ENCODE assay signal across 8 mouse cellular contexts in the genomic region with DNA sequence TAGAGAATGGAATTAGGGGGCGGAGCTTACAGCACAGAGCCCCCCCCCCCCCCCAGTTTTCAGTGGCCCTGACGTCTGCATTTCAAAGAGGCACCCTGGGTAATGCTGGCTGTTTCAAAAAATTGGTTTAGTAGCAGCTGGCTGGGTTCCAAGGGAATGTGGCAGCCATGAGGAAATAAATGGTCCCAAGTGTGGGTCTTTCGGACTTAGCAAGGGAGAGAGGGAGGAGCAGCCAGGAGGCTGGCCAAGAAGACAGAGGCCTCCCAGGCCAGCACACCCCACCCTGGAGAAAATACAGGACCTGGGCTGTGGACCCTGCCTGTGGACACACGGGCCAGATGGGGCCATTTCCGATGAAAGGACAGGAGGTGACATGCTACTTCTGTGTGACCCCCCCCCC.
DNase-seq lines count a peak whose midpoint lies in the region; ATAC-seq lines count a peak whose summit lies in the region.

No protein-coding gene starts in this region.

- H3K27me3 ChIP-seq in heart, embryonic 15.5 days: no peaks in the 10 kb centered on the region
- no peaks in the 10 kb centered on the region; the same call in 1 of the 2 replicates for H3K27me3 ChIP-seq in embryonic facial prominence, embryonic 10.5 days (replicated peaks; ENCODE audit: low read depth, poor library complexity, severe bottlenecking)
- H3K27me3 ChIP-seq in hindbrain, embryonic 12.5 days: no peaks in the 10 kb centered on the region
- H3K27me3 ChIP-seq in liver, embryonic 11.5 days (replicated peaks; ENCODE audit: control insufficient read depth, insufficient read depth, low read length): no peaks in the 10 kb centered on the region; the same call in 1 of the 2 replicates

- H3K9ac ChIP-seq in heart, embryonic 15.5 days: no peak overlapping the region
- no peak overlapping the region for H3K9ac ChIP-seq in hindbrain, embryonic 12.5 days
- H3K9ac ChIP-seq in liver, embryonic 11.5 days (ENCODE audit: low read depth, low read length): no peak overlapping the region

- H3K4me3 ChIP-seq in heart, embryonic 15.5 days: no peak overlapping the region
- no peak overlapping the region for H3K4me3 ChIP-seq in embryonic facial prominence, embryonic 10.5 days
- H3K4me3 ChIP-seq in hindbrain, embryonic 12.5 days: no peak overlapping the region
- H3K4me3 ChIP-seq in liver, embryonic 11.5 days (ENCODE audit: low read depth, low read length): no peak overlapping the region

- no peaks in the 10 kb centered on the region for H3K9me3 ChIP-seq in heart, embryonic 15.5 days (replicated peaks)
- H3K9me3 ChIP-seq in embryonic facial prominence, embryonic 10.5 days: no peaks in the 10 kb centered on the region
- no peaks in the 10 kb centered on the region for H3K9me3 ChIP-seq in hindbrain, embryonic 12.5 days (replicated peaks)
- no peaks in the 10 kb centered on the region for H3K9me3 ChIP-seq in liver, embryonic 11.5 days (ENCODE audit: control insufficient read depth, low read length)

- WGBS in heart, embryonic 15.5 days: 25% methylated on average over 5 of the region's 5 CpGs
- 48% methylated on average over 5 of the region's 5 CpGs for WGBS in embryonic facial prominence, embryonic 10.5 days
- 24% methylated on average over 5 of the region's 5 CpGs for WGBS in hindbrain, embryonic 12.5 days
- 33% methylated on average over 5 of the region's 5 CpGs for WGBS in liver, embryonic 11.5 days

- no peak overlapping the region for H3K27ac ChIP-seq in heart, embryonic 15.5 days
- peak overlapping the region; percentile 15; the same call in 1 of the 2 replicates for H3K27ac ChIP-seq in embryonic facial prominence, embryonic 10.5 days (replicated peaks)
- peak overlapping the region; percentile 64 for H3K27ac ChIP-seq in hindbrain, embryonic 12.5 days
- H3K27ac ChIP-seq in liver, embryonic 11.5 days (ENCODE audit: low read depth, low read length): no peak overlapping the region

- peaks cover 11% of the 10 kb centered on the region for H3K4me1 ChIP-seq in heart, embryonic 15.5 days (replicated peaks)
- H3K4me1 ChIP-seq in embryonic facial prominence, embryonic 10.5 days: peaks cover 15% of the 10 kb centered on the region
- H3K4me1 ChIP-seq in hindbrain, embryonic 12.5 days: peaks cover 13% of the 10 kb centered on the region
- peaks cover 4% of the 10 kb centered on the region; the same call in 1 of the 2 replicates for H3K4me1 ChIP-seq in liver, embryonic 11.5 days (replicated peaks; ENCODE audit: control insufficient read depth, insufficient read depth, low read length)

- no peak for DNase-seq in heart, postnatal 25 days (ENCODE audit: low spot score)
- no peak for DNase-seq in embryonic facial prominence, embryonic 10.5 days (ENCODE audit: low spot score)
- peak; percentile 12 for DNase-seq in lung, postnatal 25 days (ENCODE audit: low spot score)
- DNase-seq in spleen, postnatal 4 days (ENCODE audit: low spot score in 2 of 2): no peak
- no peak for DNase-seq in spleen, adult 12 weeks (ENCODE audit: low spot score)
- no peak for DNase-seq in liver, embryonic 11.5 days (ENCODE audit: low spot score)

- intact Hi-C loops in heart, postnatal 25 days (cut with DNase I): no loop called here

- 0 out of 2 replicates have a peak, but pooled peaks have one; percentile 21 for ATAC-seq in heart, embryonic 15.5 days (replicated peaks; ENCODE audit: insufficient number of reproducible peaks, insufficient read depth, low FRiP score, low read depth)
- 0 out of 2 replicates have a peak, but pooled peaks have one; percentile 7 for ATAC-seq in hindbrain, embryonic 12.5 days (ENCODE audit: low FRiP score)
- ATAC-seq in liver, embryonic 11.5 days (replicated peaks; ENCODE audit: low FRiP score): no peak

- 0 out of 2 replicates have a peak overlapping the region, but pooled peaks have one; percentile 3 for H3K4me2 ChIP-seq in heart, embryonic 15.5 days
- H3K4me2 ChIP-seq in hindbrain, embryonic 12.5 days (replicated peaks): no peak overlapping the region
- H3K4me2 ChIP-seq in liver, embryonic 11.5 days: no peak overlapping the region

- no peaks in the 10 kb centered on the region for H3K36me3 ChIP-seq in heart, embryonic 15.5 days
- H3K36me3 ChIP-seq in embryonic facial prominence, embryonic 10.5 days (replicated peaks): peaks cover 9% of the 10 kb centered on the region
- H3K36me3 ChIP-seq in hindbrain, embryonic 12.5 days: peaks cover 47% of the 10 kb centered on the region
- no peaks in the 10 kb centered on the region for H3K36me3 ChIP-seq in liver, embryonic 11.5 days (ENCODE audit: control insufficient read depth, insufficient read depth, low read length)

Comparison
In these comparisons a context has a peak if more than half of its experiments do, and no peak if none do; other contexts are left out.
1. H3K27ac ChIP-seq: peak in embryonic facial prominence, embryonic 10.5 days (single experiment) and hindbrain, embryonic 12.5 days (single experiment); none in heart, embryonic 15.5 days (single experiment) and liver, embryonic 11.5 days (single experiment).